Mouse (Mus musculus) frontal cortex, adult (tissue): ENCODE measurements around the gene Grtp1.

Experiments used
- ATAC-seq: cut with Nextera tagmentation; 2 replicates; pipeline ENCODE4 v1.9.2; 2017; ENCODE audit warnings: mild to moderate bottlenecking, moderate library complexity, mixed read lengths; ENCODE audit not compliant: low TSS enrichment

The Grtp1 gene

GRCm38 (mm10) chr8:13204371-13205140 is 4.1 kb upstream of the Grtp1 start:
- no peak for ATAC-seq

- ATAC-seq = no peak
Observed at GRCm38 (mm10) chr8:13203472-13203871, 3.1 kb upstream of the Grtp1 start.

GRCm38 (mm10) chr8:13202806-13203205 is 2.4 kb upstream of the Grtp1 start:
- ATAC-seq = no peak

- ATAC-seq = no peak
Observed at GRCm38 (mm10) chr8:13202041-13202440, 1.6 kb upstream of the Grtp1 start.

GRCm38 (mm10) chr8:13201013-13201334 is 554 bp upstream of the Grtp1 start:
- ATAC-seq = no peak

GRCm38 (mm10) chr8:13199385-13200061 is 897 bp downstream of the Grtp1 start:
- no peak for ATAC-seq

- ATAC-seq = no peak
Observed at GRCm38 (mm10) chr8:13197493-13197892, 2.9 kb downstream of the Grtp1 start.

- ATAC-seq = no peak
Observed at GRCm38 (mm10) chr8:13194818-13195217, 5.6 kb downstream of the Grtp1 start.

GRCm38 (mm10) chr8:13190235-13190634 is 10.2 kb downstream of the Grtp1 start:
- no peak for ATAC-seq

GRCm38 (mm10) chr8:13188857-13189256 is 11.6 kb downstream of the Grtp1 start:
- ATAC-seq = no peak

GRCm38 (mm10) chr8:13188052-13188555 is 12.3 kb downstream of the Grtp1 start:
- ATAC-seq = no peak

- ATAC-seq = no peak
Observed at GRCm38 (mm10) chr8:13187638-13188037, 12.8 kb downstream of the Grtp1 start.

GRCm38 (mm10) chr8:13187229-13187628 is 13.2 kb downstream of the Grtp1 start:
- ATAC-seq = no peak

GRCm38 (mm10) chr8:13186819-13187218 is 13.6 kb downstream of the Grtp1 start:
- ATAC-seq = no peak

- ATAC-seq = no peak
Observed at GRCm38 (mm10) chr8:13181691-13181976, 18.8 kb downstream of the Grtp1 start.

GRCm38 (mm10) chr8:13180911-13181690 is 19.3 kb downstream of the Grtp1 start:
- ATAC-seq = no peak

GRCm38 (mm10) chr8:13180408-13180807 is 20.0 kb downstream of the Grtp1 start:
- ATAC-seq = no peak

- no peak for ATAC-seq
Observed at GRCm38 (mm10) chr8:13179948-13180347, 20.5 kb downstream of the Grtp1 start.

- ATAC-seq = no peak
Observed at GRCm38 (mm10) chr8:13179482-13179881, 20.9 kb downstream of the Grtp1 start.

GRCm38 (mm10) chr8:13178137-13178536 is 22.3 kb downstream of the Grtp1 start:
- no peak for ATAC-seq

- ATAC-seq = no peak
Observed at GRCm38 (mm10) chr8:13177173-13177852, 23.1 kb downstream of the Grtp1 start.

GRCm38 (mm10) chr8:13175650-13176049 is 24.8 kb downstream of the Grtp1 start:
- no peak for ATAC-seq
